Mouse (Mus musculus): ENCODE data around the gene Cacnb4.

- TF ChIP-seq POLR2A (IDR thresholded peaks at IDR 0.05; ENCODE audit: insufficient read depth, low read length) (no peak), CTCF (IDR thresholded peaks at IDR 0.05; ENCODE audit: low read depth, low read length) (no peak), EP300 (IDR thresholded peaks at IDR 0.05; ENCODE audit: insufficient read depth, low read depth, low read length) (no peak)
Observed at GRCm38 (mm10) chr2:52471545-52472291, 204.9 kb downstream of the Cacnb4 start.

All from ES-Bruce4 (cell line).